Mouse (Mus musculus) kidney, postnatal 0 days (tissue): ENCODE measurements around the gene Ugt1a6a. TPM values are rescaled to one million over a fixed set of nuclear protein-coding genes. Genes with fewer than 3 reads are reported as not detected.

Source experiments
- ATAC-seq: fragments of 200-750 bp; cut with Nextera tagmentation; replicated peaks from 2 replicates; pipeline ENCODE4 v1.8.0; 2017; ENCODE audit warnings: low read depth, moderate number of reproducible peaks, moderate TSS enrichment, moderate library complexity; ENCODE audit not compliant: low FRiP score
- DNase-seq: peaks from one replicate; pipeline ENCODE4 v3.0.0-alpha.2; 2016; ENCODE audit warnings: low spot score
- H3K27ac ChIP-seq: fragments of 300-500 bp; sonication (generic); 2 replicates; pipeline ENCODE4 v1.5.1; 2014; ENCODE audit warnings: mild to moderate bottlenecking
- H3K27me3 ChIP-seq: fragments of 300-500 bp; sonication (generic); 2 replicates; pipeline ENCODE4 v1.6.1; 2014; ENCODE audit warnings: low read length, mixed read lengths; ENCODE audit not compliant: insufficient read depth
- H3K36me3 ChIP-seq: fragments of 300-500 bp; sonication (generic); 2 replicates; pipeline ENCODE4 v1.6.1; 2014; ENCODE audit warnings: low read length, mixed read lengths; ENCODE audit not compliant: insufficient read depth
- H3K4me1 ChIP-seq: fragments of 300-500 bp; sonication (generic); replicated peaks from 2 replicates; pipeline ENCODE4 v1.6.1; 2014; ENCODE audit warnings: antibody characterized with exemption, low read length, mixed read lengths; ENCODE audit not compliant: insufficient read depth
- H3K4me2 ChIP-seq: fragments of 300-500 bp; sonication (generic); 2 replicates; pipeline ENCODE4 v1.6.1; 2014; ENCODE audit warnings: mild to moderate bottlenecking, low read length, moderate library complexity, mixed read lengths
- H3K4me3 ChIP-seq: fragments of 300-500 bp; sonication (generic); replicated peaks from 2 replicates; pipeline ENCODE4 v1.5.1; 2014; ENCODE audit warnings: low read depth, low read length
- H3K9ac ChIP-seq: fragments of 300-500 bp; sonication (generic); 2 replicates; pipeline ENCODE4 v1.6.1; 2014; ENCODE audit warnings: low read depth, low read length
- H3K9me3 ChIP-seq: fragments of 300-500 bp; sonication (generic); replicated peaks from 2 replicates; pipeline ENCODE4 v1.6.1; 2016; ENCODE audit warnings: low read length, inconsistent platforms, mixed read lengths
- CTCF ChIP-seq: IDR thresholded peaks from 2 replicates; pipeline ENCODE4 v1.5.1; 2016; ENCODE audit warnings: antibody characterized with exemption, low read depth, mild to moderate bottlenecking, moderate library complexity
- WGBS: fragments of 180-500 bp; shearing (Covaris S2); extraction: QIAGEN DNeasy Blood & Tissue Kit; methylation state at CpG from one replicate; pipeline ENCODE4 v1.1.7; 2014; 5-methylcytosine and 5-hydroxymethylcytosine counted together
- polyA plus RNA-seq: library from polyadenylated mRNA; unstranded; fragments of >200 nt; fragmentation: Nextera tagmentation; extraction: Ambion mirVana; gene quantifications from 2 replicates; pipeline ENCODE4 v1.2.1, GENCODE M21; 2015

Ugt1a6a gene
- polyA plus RNA-seq, 1 experiment from 2014 or later: 9.3 TPM

- no peak for DNase-seq
Measured at GRCm38 (mm10) chr1:88232664-88233380, 98.2 kb downstream of the Ugt1a6a start.

GRCm38 (mm10) chr1:88233421-88234247, 99.0 kb downstream of the Ugt1a6a start:
- Histone ChIP-seq H3K27me3 (no peaks in the 10 kb centered on the region), H3K36me3 (no peaks in the 10 kb centered on the region), H3K9ac (no peak overlapping the region), H3K27ac (no peak overlapping the region), H3K4me2 (no peak overlapping the region), H3K9me3 (peaks cover 76% of the 10 kb centered on the region), H3K4me3 (no peak overlapping the region), H3K4me1 (no peaks in the 10 kb centered on the region)
- WGBS: 65% methylated on average over 14 of the region's 14 CpGs
- no peak for TF ChIP-seq CTCF
- ATAC-seq: no peak
- DNase-seq: no peak

More at GRCm38 (mm10) chr1:88232664-88233380, 98.2 kb downstream of the Ugt1a6a start:
- TF ChIP-seq CTCF: no peak
- WGBS: 50% methylated on average over 3 of the region's 3 CpGs
- no peak overlapping the region for H3K4me2 ChIP-seq
- peaks cover 76% of the 10 kb centered on the region for H3K9me3 ChIP-seq
- H3K27me3 ChIP-seq: no peaks in the 10 kb centered on the region
- H3K4me3 ChIP-seq: no peak overlapping the region
- ATAC-seq: no peak
- no peak overlapping the region for H3K27ac ChIP-seq
- no peaks in the 10 kb centered on the region for H3K36me3 ChIP-seq
- H3K9ac ChIP-seq: no peak overlapping the region
- H3K4me1 ChIP-seq: no peaks in the 10 kb centered on the region

GRCm38 (mm10) chr1:88234248-88234610, 99.6 kb downstream of the Ugt1a6a start:
- H3K4me1 ChIP-seq: no peaks in the 10 kb centered on the region
- WGBS: 61% methylated on average over 4 of the region's 4 CpGs
- ATAC-seq (no peak), DNase-seq (no peak)
- no peak overlapping the region for H3K4me3 ChIP-seq
- TF ChIP-seq CTCF: no peak
- H3K27me3 ChIP-seq: no peaks in the 10 kb centered on the region
- no peak overlapping the region for H3K27ac ChIP-seq
- H3K36me3 ChIP-seq: no peaks in the 10 kb centered on the region
- H3K9me3 ChIP-seq: peaks cover 72% of the 10 kb centered on the region
- H3K4me2 ChIP-seq: no peak overlapping the region
- no peak overlapping the region for H3K9ac ChIP-seq

GRCm38 (mm10) chr1:88234646-88235045, 100.0 kb downstream of the Ugt1a6a start:
- ATAC-seq: no peak
- no peak for DNase-seq
- Histone ChIP-seq H3K9ac (no peak overlapping the region), H3K27ac (no peak overlapping the region), H3K36me3 (no peaks in the 10 kb centered on the region), H3K4me2 (no peak overlapping the region), H3K4me3 (no peak overlapping the region), H3K27me3 (no peaks in the 10 kb centered on the region), H3K4me1 (no peaks in the 10 kb centered on the region), H3K9me3 (peaks cover 74% of the 10 kb centered on the region)
- 40% methylated on average over 5 of the region's 5 CpGs for WGBS
- no peak for TF ChIP-seq CTCF

- Histone ChIP-seq H3K9ac (no peak overlapping the region), H3K27me3 (no peaks in the 10 kb centered on the region), H3K4me1 (no peaks in the 10 kb centered on the region), H3K4me2 (no peak overlapping the region), H3K36me3 (no peaks in the 10 kb centered on the region), H3K4me3 (no peak overlapping the region), H3K27ac (no peak overlapping the region), H3K9me3 (peaks cover 74% of the 10 kb centered on the region)
- DNase-seq (no peak), ATAC-seq (no peak)
- TF ChIP-seq CTCF: no peak
- WGBS: 63% methylated on average over 11 of the region's 11 CpGs
Measured at GRCm38 (mm10) chr1:88235046-88235893, 100.7 kb downstream of the Ugt1a6a start.

- H3K27me3 ChIP-seq: no peaks in the 10 kb centered on the region
- H3K36me3 ChIP-seq: no peaks in the 10 kb centered on the region
- no peak for TF ChIP-seq CTCF
- H3K4me2 ChIP-seq: no peak overlapping the region
- no peaks in the 10 kb centered on the region for H3K4me1 ChIP-seq
- no peak overlapping the region for H3K9ac ChIP-seq
- H3K4me3 ChIP-seq: no peak overlapping the region
- H3K27ac ChIP-seq: no peak overlapping the region
- peak; percentile 60 for ATAC-seq
- DNase-seq: peak; percentile 52
- peaks cover 76% of the 10 kb centered on the region for H3K9me3 ChIP-seq
- WGBS: 55% methylated on average over 4 of the region's 4 CpGs
Measured at GRCm38 (mm10) chr1:88235894-88236415, 101.3 kb downstream of the Ugt1a6a start.
